Mouse (Mus musculus) embryonic facial prominence, embryonic 12.5 days (tissue): ENCODE results near the gene Efhd2. TPM values are rescaled to one million over a fixed set of nuclear protein-coding genes. Genes with fewer than 3 reads are reported as not detected.

Source experiments
- ATAC-seq: fragments of 200-750 bp; cut with Nextera tagmentation; 2 replicates; pipeline ENCODE4 v1.8.0; 2017; ENCODE audit not compliant: insufficient number of reproducible peaks, insufficient read depth, low FRiP score, low TSS enrichment
- H3K27ac ChIP-seq: fragments of 300-500 bp; sonication (generic); 2 replicates; pipeline ENCODE4 v1.5.1; 2016; ENCODE audit warnings: mild to moderate bottlenecking
- H3K27me3 ChIP-seq: fragments of 300-500 bp; sonication (generic); 2 replicates; pipeline ENCODE4 v1.6.1; 2016; ENCODE audit warnings: mild to moderate bottlenecking, moderate library complexity
- H3K36me3 ChIP-seq: fragments of 300-500 bp; sonication (generic); 2 replicates; pipeline ENCODE4 v1.6.1; 2016; ENCODE audit warnings: mild to moderate bottlenecking
- H3K4me1 ChIP-seq: fragments of 300-500 bp; sonication (generic); 2 replicates; pipeline ENCODE4 v1.6.1; 2016
- H3K4me2 ChIP-seq: fragments of 300-500 bp; sonication (generic); replicated peaks from 2 replicates; pipeline ENCODE4 v1.6.1; 2016; ENCODE audit warnings: mild to moderate bottlenecking, moderate library complexity
- H3K4me3 ChIP-seq: fragments of 300-500 bp; sonication (generic); 2 replicates; pipeline ENCODE4 v1.5.1; 2016; ENCODE audit warnings: mild to moderate bottlenecking
- H3K9ac ChIP-seq: fragments of 300-500 bp; sonication (generic); 2 replicates; pipeline ENCODE4 v1.6.1; 2016; ENCODE audit warnings: mild to moderate bottlenecking, moderate library complexity
- H3K9me3 ChIP-seq: fragments of 300-500 bp; sonication (generic); 2 replicates; pipeline ENCODE4 v1.6.1; 2016; ENCODE audit warnings: mild to moderate bottlenecking, moderate library complexity
- WGBS: fragments of 180-500 bp; shearing (Covaris S2); methylation state at CpG from one replicate; pipeline ENCODE4 v1.1.7; 2016; 5-methylcytosine and 5-hydroxymethylcytosine counted together
- polyA plus RNA-seq: library from polyadenylated mRNA; unstranded; fragments of >200 nt; fragmentation: Nextera tagmentation; extraction: Ambion mirVana; gene quantifications from 2 replicates; pipeline ENCODE4 v1.2.1, GENCODE M21; 2016

Efhd2 gene
- polyA plus RNA-seq, 1 experiment from 2014 or later: 58.1 TPM

DNA sequence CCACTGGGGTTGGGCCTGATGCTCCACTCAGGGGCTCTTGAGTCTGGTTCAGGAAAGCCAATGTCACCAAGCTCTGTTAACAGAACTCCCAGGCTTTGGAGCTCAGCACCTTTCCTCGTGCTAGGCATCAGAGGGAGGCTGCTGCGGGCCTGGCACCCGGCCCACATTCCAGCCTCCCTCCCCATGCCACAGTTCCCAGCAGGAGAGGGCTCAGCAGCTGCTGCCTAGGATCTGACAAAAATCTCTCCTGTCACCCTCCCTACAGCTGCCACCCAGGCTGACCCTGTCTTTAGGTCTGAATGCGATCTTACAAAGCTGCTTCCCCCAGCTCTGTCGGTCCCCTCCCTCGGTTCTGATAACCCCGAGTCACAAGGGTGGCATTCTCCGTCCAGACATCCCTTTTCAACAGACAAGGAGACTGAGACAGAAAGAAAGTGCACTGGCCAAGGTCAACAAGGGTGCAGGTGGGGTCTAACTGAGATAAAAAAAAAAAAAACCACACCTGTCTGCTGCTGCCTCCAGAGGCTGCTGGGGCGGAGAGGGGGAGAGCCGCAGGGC, 7.7 kb downstream of the Efhd2 start:
- no peak overlapping the region for H3K9ac ChIP-seq
- H3K4me2 ChIP-seq: no peak overlapping the region
- H3K4me3 ChIP-seq: no peak overlapping the region
- no peaks in the 10 kb centered on the region for H3K9me3 ChIP-seq
- H3K27me3 ChIP-seq: no peaks in the 10 kb centered on the region
- no peak overlapping the region; the same call in 1 of the 2 replicates for H3K27ac ChIP-seq
- ATAC-seq: no peak
- 31% methylated on average over 10 of the region's 10 CpGs for WGBS
- no peaks in the 10 kb centered on the region for H3K36me3 ChIP-seq
- H3K4me1 ChIP-seq: peaks cover 10% of the 10 kb centered on the region

DNA sequence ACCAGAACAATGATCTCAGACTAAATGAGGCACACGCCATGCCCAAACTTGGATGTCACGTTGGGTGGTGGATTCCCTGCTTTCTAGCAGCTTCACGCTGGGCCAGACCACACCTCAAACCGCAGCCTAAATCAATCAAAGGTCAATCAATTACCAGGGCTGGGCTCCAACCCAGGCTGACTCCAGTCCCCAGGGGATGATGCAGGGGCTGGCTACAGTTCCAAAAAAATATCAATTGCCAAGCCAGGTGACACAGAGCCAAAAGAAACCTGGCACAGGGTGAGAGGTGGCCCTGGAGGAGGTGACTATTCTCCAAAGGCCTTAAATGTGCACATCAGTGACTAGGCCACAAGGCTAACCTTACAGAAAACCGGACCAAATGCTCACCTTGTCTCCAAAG, 9.1 kb downstream of the Efhd2 start:
- no peak for ATAC-seq
- Histone ChIP-seq H3K9me3 (no peaks in the 10 kb centered on the region), H3K27ac (no peak overlapping the region), H3K9ac (no peak overlapping the region), H3K4me3 (no peak overlapping the region), H3K4me1 (peaks cover 10% of the 10 kb centered on the region), H3K27me3 (no peaks in the 10 kb centered on the region), H3K4me2 (no peak overlapping the region), H3K36me3 (0 out of 2 replicates have a peak, but pooled peaks cover 8% of the 10 kb centered on the region)
- WGBS: 91% methylated on average over 5 of the region's 5 CpGs

DNA sequence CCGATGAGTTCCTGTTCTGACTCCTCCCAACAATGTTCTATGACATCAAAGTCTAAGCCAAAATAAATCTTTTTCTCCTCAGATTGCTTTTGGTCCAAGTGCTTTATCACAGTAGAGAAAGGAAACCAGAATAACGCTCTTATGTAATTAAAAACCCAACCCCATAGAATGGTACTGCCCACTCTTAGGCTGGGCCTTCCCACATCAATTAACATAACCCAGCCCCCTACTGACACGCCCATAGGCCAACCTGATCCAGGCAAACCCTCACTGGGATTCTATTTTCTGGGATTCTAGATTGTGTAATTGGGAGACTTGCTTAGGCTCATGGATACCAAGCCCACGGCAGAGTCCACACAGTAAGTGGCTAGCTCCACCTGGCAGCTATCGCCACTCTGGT, 9.7 kb downstream of the Efhd2 start:
- 95% methylated on average over 5 of the region's 5 CpGs for WGBS
- ATAC-seq: no peak

DNA sequence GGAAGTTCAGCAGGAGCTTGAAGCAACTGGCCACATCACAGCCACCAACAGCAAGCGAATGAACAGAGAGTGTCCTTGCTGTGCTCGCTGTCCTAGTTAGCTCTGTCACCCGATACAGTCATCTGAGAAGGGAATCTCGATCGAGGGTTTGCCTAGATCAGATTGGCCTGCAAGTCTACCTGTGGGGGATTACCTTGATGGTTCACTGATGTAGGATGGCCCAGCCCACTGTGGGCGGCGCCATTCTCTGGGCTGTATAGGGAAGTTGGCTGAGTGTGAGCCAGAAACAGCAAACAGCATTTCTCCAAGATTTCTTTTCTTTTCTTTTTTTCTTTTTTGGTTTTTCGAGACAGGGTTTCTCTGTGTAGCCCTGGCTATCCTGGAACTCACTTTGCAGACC, 10.2 kb downstream of the Efhd2 start:
- Histone ChIP-seq H3K9ac (no peak overlapping the region), H3K27me3 (no peaks in the 10 kb centered on the region), H3K9me3 (no peaks in the 10 kb centered on the region), H3K4me3 (no peak overlapping the region), H3K27ac (no peak overlapping the region), H3K36me3 (peaks cover 15% of the 10 kb centered on the region; the same call in 1 of the 2 replicates), H3K4me2 (no peak overlapping the region), H3K4me1 (peaks cover 10% of the 10 kb centered on the region)
- WGBS: 88% methylated on average over 8 of the region's 8 CpGs
- no peak for ATAC-seq

More for the DNA sequence above, 9.7 kb downstream of the Efhd2 start:
- H3K4me3 ChIP-seq: no peak overlapping the region
- no peak overlapping the region for H3K9ac ChIP-seq
- no peak overlapping the region for H3K27ac ChIP-seq
- H3K36me3 ChIP-seq: peaks cover 11% of the 10 kb centered on the region; the same call in 1 of the 2 replicates
- H3K27me3 ChIP-seq: no peaks in the 10 kb centered on the region
- H3K9me3 ChIP-seq: no peaks in the 10 kb centered on the region
- peaks cover 10% of the 10 kb centered on the region for H3K4me1 ChIP-seq
- H3K4me2 ChIP-seq: no peak overlapping the region

DNA sequence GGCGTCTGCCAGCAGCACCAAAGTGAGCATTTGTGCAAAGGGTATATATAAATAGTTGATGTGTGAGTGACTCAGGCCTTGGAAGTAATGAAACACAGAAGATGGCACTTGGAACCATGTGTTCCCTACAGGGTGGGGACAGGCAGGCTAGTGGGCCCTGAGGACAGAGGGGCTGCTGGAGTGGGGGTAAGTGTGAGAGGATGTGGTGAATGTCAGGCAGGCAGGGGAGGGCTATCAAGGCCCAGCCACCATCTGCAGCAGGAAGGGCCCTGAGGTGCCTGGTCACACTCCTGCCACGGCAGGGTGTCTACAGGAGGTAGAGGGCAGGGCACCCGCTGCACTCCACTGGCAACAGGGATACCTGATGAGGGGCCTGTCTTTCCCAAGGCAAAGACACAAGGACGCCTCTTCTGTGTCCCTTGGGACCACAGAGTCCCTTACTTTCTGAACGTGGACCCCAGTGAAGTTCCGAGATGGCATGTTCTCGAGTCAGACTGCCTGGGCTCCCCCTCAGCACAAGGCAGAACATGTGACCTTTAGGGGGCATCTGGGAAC, 10.9 kb downstream of the Efhd2 start:
- peaks cover 20% of the 10 kb centered on the region; the same call in 1 of the 2 replicates for H3K36me3 ChIP-seq
- peaks cover 10% of the 10 kb centered on the region for H3K4me1 ChIP-seq
- no peak overlapping the region for H3K4me3 ChIP-seq
- H3K4me2 ChIP-seq: no peak overlapping the region
- no peaks in the 10 kb centered on the region for H3K27me3 ChIP-seq
- no peak for ATAC-seq
- H3K27ac ChIP-seq: no peak overlapping the region
- WGBS: 83% methylated on average over 7 of the region's 7 CpGs
- no peaks in the 10 kb centered on the region for H3K9me3 ChIP-seq
- no peak overlapping the region for H3K9ac ChIP-seq

DNA sequence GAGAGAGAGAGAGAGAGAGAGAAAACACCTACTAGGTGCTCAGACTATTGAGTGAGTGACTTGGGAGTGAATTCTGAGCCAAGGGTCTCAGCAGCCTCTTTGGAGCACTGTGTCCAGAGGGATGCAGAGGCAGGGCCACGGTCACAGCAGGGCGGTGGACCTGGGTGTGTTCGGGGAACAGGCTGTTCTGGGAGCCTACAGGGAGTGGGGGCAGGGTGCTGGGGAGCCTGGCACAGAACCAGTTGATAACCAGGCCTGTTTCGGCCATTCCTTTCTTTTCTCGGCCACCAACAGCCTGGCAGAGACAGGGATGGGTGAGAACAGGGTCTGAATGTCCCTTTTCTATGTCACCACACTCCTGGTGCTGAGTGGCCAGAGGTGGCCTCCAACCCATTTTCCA, 11.9 kb downstream of the Efhd2 start:
- Histone ChIP-seq H3K4me2 (no peak overlapping the region), H3K9ac (no peak overlapping the region), H3K27ac (no peak overlapping the region), H3K4me3 (no peak overlapping the region), H3K4me1 (peaks cover 10% of the 10 kb centered on the region), H3K36me3 (peaks cover 20% of the 10 kb centered on the region; the same call in 1 of the 2 replicates), H3K27me3 (no peaks in the 10 kb centered on the region), H3K9me3 (no peaks in the 10 kb centered on the region)
- ATAC-seq: no peak
- 85% methylated on average over 5 of the region's 5 CpGs for WGBS

DNA sequence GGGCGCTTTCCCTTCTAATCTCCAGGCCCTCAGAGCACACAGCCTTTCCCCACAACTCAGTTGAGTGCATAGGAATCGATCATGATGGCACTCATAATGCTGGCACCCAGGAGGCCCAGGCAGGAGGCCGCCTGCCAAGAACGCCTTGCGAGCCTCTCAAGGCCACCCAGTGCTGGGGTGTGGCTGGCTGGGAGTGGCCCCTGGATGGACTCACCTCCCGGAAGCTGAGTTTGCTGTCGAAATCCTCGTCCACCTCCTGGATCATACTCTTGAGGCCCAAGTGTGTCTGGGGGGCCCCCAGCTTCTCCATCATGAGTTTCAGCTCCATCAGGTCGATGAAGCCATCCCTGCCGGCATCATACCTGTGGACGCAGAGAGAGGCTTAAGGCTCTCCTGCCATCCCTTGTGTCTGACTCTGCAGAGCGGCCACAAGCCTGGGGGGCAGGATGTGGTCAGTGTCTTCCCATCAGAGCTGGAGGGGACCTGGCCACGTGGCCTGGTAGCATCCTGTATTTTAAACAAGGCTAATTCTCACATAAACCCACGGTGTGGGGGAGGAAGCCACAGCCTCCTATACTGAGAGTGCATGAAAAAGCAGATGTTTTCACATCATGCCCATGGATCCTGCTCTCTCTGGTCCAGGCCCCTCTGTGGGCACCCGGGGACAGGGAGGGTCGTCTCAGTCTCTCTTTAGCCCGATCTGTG, 13.0 kb downstream of the Efhd2 start:
- Histone ChIP-seq H3K27me3 (no peaks in the 10 kb centered on the region), H3K27ac (no peak overlapping the region), H3K4me2 (no peak overlapping the region), H3K9me3 (no peaks in the 10 kb centered on the region), H3K4me3 (no peak overlapping the region), H3K9ac (no peak overlapping the region), H3K36me3 (peaks cover 20% of the 10 kb centered on the region; the same call in 1 of the 2 replicates), H3K4me1 (peaks cover under 1% of the 10 kb centered on the region; the same call in 1 of the 2 replicates)
- WGBS: 83% methylated on average over 17 of the region's 17 CpGs
- ATAC-seq: no peak

DNA sequence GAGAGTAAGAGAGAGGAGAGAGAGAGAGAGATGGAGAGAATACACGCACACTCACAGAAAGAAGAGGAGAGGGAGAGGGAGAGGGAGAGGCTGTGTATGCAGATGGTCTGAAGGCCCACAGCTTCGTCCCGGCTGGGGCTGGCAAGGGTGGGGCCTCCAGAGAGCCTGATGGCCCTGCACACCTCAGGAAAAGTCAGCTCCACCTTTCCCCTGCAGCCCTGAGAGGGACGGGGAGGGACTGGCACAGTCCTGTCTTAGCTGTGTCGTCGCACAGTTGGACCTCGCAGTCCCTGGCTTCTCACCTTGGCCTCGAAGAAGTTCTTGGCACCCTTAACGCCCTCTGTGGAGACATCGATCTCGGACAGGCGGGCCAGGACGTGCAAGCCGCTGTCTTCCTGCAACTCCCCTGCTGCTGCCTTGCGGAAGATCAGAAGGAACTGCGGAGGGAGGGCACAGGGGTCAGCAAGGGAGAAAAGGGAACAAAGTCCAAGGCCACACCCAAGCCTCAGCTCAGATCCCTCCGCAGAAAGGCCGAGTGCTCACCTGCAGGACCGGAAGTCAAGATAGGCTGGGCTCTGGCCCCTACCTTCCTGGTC, 14.4 kb downstream of the Efhd2 start:
- Histone ChIP-seq H3K36me3 (peaks cover 20% of the 10 kb centered on the region; the same call in 1 of the 2 replicates), H3K4me3 (no peak overlapping the region), H3K4me2 (no peak overlapping the region), H3K27ac (no peak overlapping the region), H3K27me3 (no peaks in the 10 kb centered on the region), H3K9me3 (no peaks in the 10 kb centered on the region), H3K9ac (no peak overlapping the region), H3K4me1 (no peaks in the 10 kb centered on the region)
- no peak for ATAC-seq
- 73% methylated on average over 19 of the region's 19 CpGs for WGBS

DNA sequence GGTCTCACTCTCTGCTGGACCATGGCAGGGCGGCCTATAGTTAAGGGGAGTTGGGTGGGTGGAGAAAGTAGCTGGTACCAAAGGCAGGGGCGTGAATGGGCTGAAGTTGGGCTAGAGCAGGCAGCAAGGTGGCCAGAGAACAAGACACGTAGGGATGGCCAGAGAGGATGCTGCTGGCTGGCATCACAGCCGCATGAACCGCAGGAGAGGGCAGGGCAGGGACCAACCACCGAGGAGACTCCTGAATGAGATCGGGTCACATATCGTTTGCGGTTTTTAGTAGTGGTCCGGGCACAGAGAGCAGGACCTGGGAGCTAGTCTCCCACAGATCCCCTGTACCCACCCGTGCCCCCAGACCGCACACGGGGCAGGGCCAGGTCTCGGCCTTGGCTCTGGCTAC, 15.4 kb downstream of the Efhd2 start:
- Histone ChIP-seq H3K4me3 (no peak overlapping the region), H3K36me3 (peaks cover 20% of the 10 kb centered on the region; the same call in 1 of the 2 replicates), H3K4me1 (no peaks in the 10 kb centered on the region), H3K9ac (no peak overlapping the region), H3K27me3 (no peaks in the 10 kb centered on the region), H3K4me2 (no peak overlapping the region), H3K27ac (no peak overlapping the region), H3K9me3 (no peaks in the 10 kb centered on the region)
- ATAC-seq: no peak
- 89% methylated on average over 14 of the region's 14 CpGs for WGBS

DNA sequence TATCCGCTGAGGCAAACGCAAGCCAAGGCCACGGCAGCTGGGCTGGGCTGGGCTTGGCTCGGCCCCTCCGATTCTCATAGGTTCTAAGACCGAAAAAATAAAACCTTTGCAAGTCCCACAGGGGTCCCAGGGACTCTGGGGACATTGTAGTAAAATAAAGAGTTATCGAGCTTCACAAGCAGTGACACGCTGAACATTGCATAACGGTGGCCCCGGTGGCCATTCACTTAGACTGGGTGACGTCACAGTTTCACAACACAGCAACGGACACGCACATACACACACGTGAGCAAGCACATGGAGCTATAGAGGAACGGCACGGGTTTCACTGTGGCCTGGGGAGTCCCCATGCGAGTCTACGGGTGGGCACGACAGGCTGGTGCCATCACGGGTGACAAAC, 16.2 kb downstream of the Efhd2 start:
- no peak for ATAC-seq
- H3K27ac ChIP-seq: no peak overlapping the region

DNA sequence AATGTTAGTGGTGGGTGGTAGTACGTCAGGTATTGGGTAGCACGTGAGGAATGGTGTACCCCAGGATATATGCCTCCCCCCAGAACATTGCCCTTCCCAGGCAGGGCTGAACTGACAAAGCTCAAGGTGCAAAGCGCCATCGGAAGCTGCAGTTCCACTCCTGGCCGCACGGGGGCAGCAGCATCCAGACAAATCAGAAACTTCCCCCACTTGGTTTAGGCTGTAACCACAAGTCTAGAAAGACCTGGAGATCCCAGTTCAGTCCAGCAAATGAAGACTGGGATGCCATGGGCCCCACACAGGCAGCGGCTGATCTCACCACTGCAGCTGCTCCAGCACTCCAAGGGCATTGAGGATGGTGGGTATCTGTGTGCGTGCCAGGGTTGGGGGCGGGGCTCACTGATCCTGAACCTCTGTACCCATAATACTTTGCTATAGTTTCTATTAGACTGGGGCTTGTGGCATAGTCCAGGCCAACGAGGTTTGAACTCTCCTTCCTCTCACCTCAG, 17.2 kb downstream of the Efhd2 start:
- WGBS: 18% methylated on average over 10 of the region's 10 CpGs
- Histone ChIP-seq H3K27ac (no peak overlapping the region), H3K4me1 (no peaks in the 10 kb centered on the region), H3K9me3 (no peaks in the 10 kb centered on the region), H3K4me2 (no peak overlapping the region), H3K4me3 (no peak overlapping the region), H3K36me3 (peaks cover 20% of the 10 kb centered on the region; the same call in 1 of the 2 replicates), H3K27me3 (no peaks in the 10 kb centered on the region), H3K9ac (no peak overlapping the region)
- ATAC-seq: peak; percentile 54; the same call in 1 of the 2 replicates

More for the DNA sequence above, 16.2 kb downstream of the Efhd2 start:
- 91% methylated on average over 20 of the region's 20 CpGs for WGBS
- H3K27me3 ChIP-seq: no peaks in the 10 kb centered on the region
- H3K36me3 ChIP-seq: peaks cover 20% of the 10 kb centered on the region; the same call in 1 of the 2 replicates
- no peaks in the 10 kb centered on the region for H3K4me1 ChIP-seq
- no peak overlapping the region for H3K9ac ChIP-seq
- H3K4me3 ChIP-seq: no peak overlapping the region
- H3K9me3 ChIP-seq: no peaks in the 10 kb centered on the region
- no peak overlapping the region for H3K4me2 ChIP-seq
